ENCODE assay signal across 8 mouse cellular contexts in genomic region chr6:117536084-117536483, GRCm38 (mm10).
"Had no signal": no experiment of that assay in that cellular context is flagged by ENCODE, and none has a peak within 500 bp of the region (broad histone marks: within the 10 kb centered on the region; RNA-seq: fewer than 3 reads in every experiment).

No protein-coding gene starts in this region.

- DNase-seq: liver, postnatal 0 days; lung, adult 2 months; lung, postnatal 14 days; lung, postnatal 36 days; right cerebral cortex, postnatal 14 days; thymus, adult 18-20 months; thymus, postnatal 14 days; thymus, postnatal 36 days had no signal
